Mouse (Mus musculus) spleen, adult 2 months (tissue): ENCODE data around the gene Clrn2.

ENCODE experiments used
- CTCF ChIP-seq: fragments of 200-500 bp; IDR thresholded peaks from 2 replicates; pipeline ENCODE4 v1.5.1; 2011; ENCODE audit warnings: mild to moderate bottlenecking, inconsistent platforms; ENCODE audit not compliant: insufficient read depth, insufficient read length, insufficient replicate concordance; ENCODE audit errors: extremely low read depth
- POLR2A ChIP-seq: fragments of 200-500 bp; IDR thresholded peaks from 2 replicates; pipeline ENCODE4 v1.6.1; 2011; ENCODE audit warnings: low read depth, low read length, inconsistent platforms

- TF ChIP-seq CTCF (no peak), POLR2A (no peak)
Observed at GRCm38 (mm10) chr5:45426416-45427034, 27.0 kb upstream of the Clrn2 start.
